Mouse (Mus musculus): ENCODE measurements at regions not wholly inside any gene's neighbourhood (a gene's known extent, or its start where the extent isn't known, plus 50 kb on each side); places are given as distances from the start of the nearest gene placed in this dataset.
A peak's percentile ranks its signal among the peaks of the same experiment; 100 is the strongest.

- H3K4me2 ChIP-seq (replicated peaks; ENCODE audit: low read depth, low read length) = no peak overlapping the region
- no peak overlapping the region for H3K27ac ChIP-seq (ENCODE audit: low read length)
- WGBS = 79% methylated on average over 4 of the region's 4 CpGs
- no peak overlapping the region for H3K4me3 ChIP-seq (ENCODE audit: low read depth, low read length)
- no peak overlapping the region for H3K9ac ChIP-seq (replicated peaks; ENCODE audit: low read depth)
- ATAC-seq = no peak
- no peak for TF ChIP-seq EP300 (IDR thresholded peaks at IDR 0.05)
- no peak for TF ChIP-seq CTCF (IDR thresholded peaks at IDR 0.05)
- DNase-seq (ENCODE audit: low spot score) = no peak
- H3K27me3 ChIP-seq (replicated peaks; ENCODE audit: insufficient read depth, low read length) = no peaks in the 10 kb centered on the region
- no peaks in the 10 kb centered on the region for H3K9me3 ChIP-seq (ENCODE audit: low read length)
- no peaks in the 10 kb centered on the region for H3K36me3 ChIP-seq (ENCODE audit: insufficient read depth, low read length)
- H3K4me1 ChIP-seq (ENCODE audit: insufficient read depth, low read depth, low read length) = no peaks in the 10 kb centered on the region
Observed at GRCm38 (mm10) chr7:68607170-68607569, 141.9 kb downstream of the Arrdc4 start.

GRCm38 (mm10) chr7:68606278-68606677 is 142.8 kb downstream of the Arrdc4 start:
- 66% methylated on average over 3 of the region's 3 CpGs for WGBS
- peak; percentile 75 for TF ChIP-seq EP300 (IDR thresholded peaks at IDR 0.05)
- no peak for TF ChIP-seq CTCF (IDR thresholded peaks at IDR 0.05)
- peak; percentile 34 for DNase-seq (ENCODE audit: low spot score)
- H3K36me3 ChIP-seq (ENCODE audit: insufficient read depth, low read length) = no peaks in the 10 kb centered on the region
- no peak overlapping the region for H3K4me3 ChIP-seq (ENCODE audit: low read depth, low read length)
- no peaks in the 10 kb centered on the region for H3K9me3 ChIP-seq (ENCODE audit: low read length)
- no peaks in the 10 kb centered on the region for H3K4me1 ChIP-seq (ENCODE audit: insufficient read depth, low read depth, low read length)
- no peak overlapping the region for H3K4me2 ChIP-seq (replicated peaks; ENCODE audit: low read depth, low read length)
- ATAC-seq = no peak; the same call in 1 of the 2 replicates
- no peak overlapping the region for H3K27ac ChIP-seq (ENCODE audit: low read length)
- H3K9ac ChIP-seq (replicated peaks; ENCODE audit: low read depth) = no peak overlapping the region
- H3K27me3 ChIP-seq (replicated peaks; ENCODE audit: insufficient read depth, low read length) = no peaks in the 10 kb centered on the region

GRCm38 (mm10) chr7:68603711-68604110 is 145.3 kb downstream of the Arrdc4 start:
- Histone ChIP-seq H3K27me3 (replicated peaks; ENCODE audit: insufficient read depth, low read length) (no peaks in the 10 kb centered on the region), H3K27ac (ENCODE audit: low read length) (no peak overlapping the region), H3K36me3 (ENCODE audit: insufficient read depth, low read length) (no peaks in the 10 kb centered on the region), H3K9ac (replicated peaks; ENCODE audit: low read depth) (no peak overlapping the region), H3K4me3 (ENCODE audit: low read depth, low read length) (no peak overlapping the region), H3K9me3 (ENCODE audit: low read length) (no peaks in the 10 kb centered on the region), H3K4me1 (ENCODE audit: insufficient read depth, low read depth, low read length) (no peaks in the 10 kb centered on the region), H3K4me2 (replicated peaks; ENCODE audit: low read depth, low read length) (no peak overlapping the region)
- ATAC-seq = no peak
- DNase-seq (ENCODE audit: low spot score) = no peak
- TF ChIP-seq CTCF (IDR thresholded peaks at IDR 0.05) (no peak), EP300 (IDR thresholded peaks at IDR 0.05) (no peak)
- 57% methylated on average over 2 of the region's 2 CpGs for WGBS

- TF ChIP-seq CTCF (IDR thresholded peaks at IDR 0.05) (no peak), EP300 (IDR thresholded peaks at IDR 0.05) (peak; percentile 72)
- 34% methylated on average over 6 of the region's 6 CpGs for WGBS
- Histone ChIP-seq H3K36me3 (ENCODE audit: insufficient read depth, low read length) (no peaks in the 10 kb centered on the region), H3K27ac (ENCODE audit: low read length) (no peak overlapping the region), H3K4me2 (replicated peaks; ENCODE audit: low read depth, low read length) (no peak overlapping the region), H3K9me3 (ENCODE audit: low read length) (no peaks in the 10 kb centered on the region), H3K4me3 (ENCODE audit: low read depth, low read length) (no peak overlapping the region), H3K4me1 (ENCODE audit: insufficient read depth, low read depth, low read length) (no peaks in the 10 kb centered on the region), H3K27me3 (replicated peaks; ENCODE audit: insufficient read depth, low read length) (no peaks in the 10 kb centered on the region), H3K9ac (replicated peaks; ENCODE audit: low read depth) (no peak overlapping the region)
- DNase-seq (ENCODE audit: low spot score) = peak; percentile 38
- ATAC-seq = peak; percentile 71
Observed at GRCm38 (mm10) chr7:68602003-68602402, 147.0 kb downstream of the Arrdc4 start.

- Histone ChIP-seq H3K36me3 (ENCODE audit: insufficient read depth, low read length) (no peaks in the 10 kb centered on the region), H3K27ac (ENCODE audit: low read length) (no peak overlapping the region), H3K27me3 (replicated peaks; ENCODE audit: insufficient read depth, low read length) (no peaks in the 10 kb centered on the region), H3K9me3 (ENCODE audit: low read length) (no peaks in the 10 kb centered on the region), H3K4me3 (ENCODE audit: low read depth, low read length) (no peak overlapping the region), H3K9ac (replicated peaks; ENCODE audit: low read depth) (no peak overlapping the region), H3K4me1 (ENCODE audit: insufficient read depth, low read depth, low read length) (no peaks in the 10 kb centered on the region), H3K4me2 (replicated peaks; ENCODE audit: low read depth, low read length) (no peak overlapping the region)
- ATAC-seq (no peak), DNase-seq (ENCODE audit: low spot score) (no peak)
- WGBS = 65% methylated on average over 4 of the region's 4 CpGs
- TF ChIP-seq EP300 (IDR thresholded peaks at IDR 0.05) (no peak), CTCF (IDR thresholded peaks at IDR 0.05) (no peak)
Observed at GRCm38 (mm10) chr7:68594017-68594386, 155.0 kb downstream of the Arrdc4 start.

- no peaks in the 10 kb centered on the region for H3K4me1 ChIP-seq (ENCODE audit: insufficient read depth, low read depth, low read length)
- H3K27me3 ChIP-seq (replicated peaks; ENCODE audit: insufficient read depth, low read length) = no peaks in the 10 kb centered on the region
- H3K36me3 ChIP-seq (ENCODE audit: insufficient read depth, low read length) = no peaks in the 10 kb centered on the region
- H3K9ac ChIP-seq (replicated peaks; ENCODE audit: low read depth) = no peak overlapping the region
- DNase-seq (ENCODE audit: low spot score) = no peak
- 47% methylated on average over 15 of the region's 15 CpGs for WGBS
- no peak for ATAC-seq
- no peak overlapping the region for H3K4me2 ChIP-seq (replicated peaks; ENCODE audit: low read depth, low read length)
- TF ChIP-seq CTCF (IDR thresholded peaks at IDR 0.05) (no peak), EP300 (IDR thresholded peaks at IDR 0.05) (no peak)
- H3K4me3 ChIP-seq (ENCODE audit: low read depth, low read length) = no peak overlapping the region
- no peak overlapping the region for H3K27ac ChIP-seq (ENCODE audit: low read length)
- no peaks in the 10 kb centered on the region for H3K9me3 ChIP-seq (ENCODE audit: low read length)
Observed at GRCm38 (mm10) chr7:68593344-68594016, 155.6 kb downstream of the Arrdc4 start.

All from lung, postnatal 0 days (tissue).